Mouse (Mus musculus): Measurements from ENCODE around the gene 1700025C18Rik.

DNA sequence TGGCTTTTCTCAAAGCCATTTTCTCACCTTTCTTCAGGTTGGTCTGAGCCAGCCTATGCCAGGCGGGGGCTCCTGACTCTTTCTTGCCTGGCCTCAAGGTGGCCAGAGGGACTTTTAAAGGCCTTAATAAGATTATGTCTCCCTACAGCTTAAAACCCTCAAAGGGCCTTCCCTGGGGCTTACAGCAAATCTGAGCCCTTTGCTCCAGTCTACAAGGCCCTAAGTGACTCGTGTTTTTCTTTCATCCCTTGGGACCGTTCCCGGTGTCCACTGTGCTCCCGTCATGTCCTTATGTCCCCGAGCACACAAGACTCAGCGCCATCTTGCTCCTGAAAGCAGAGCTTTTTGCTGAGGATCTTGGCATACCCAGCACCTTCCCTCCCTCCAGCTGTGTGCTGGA, 9.3 kb downstream of the 1700025C18Rik start:
- no peak for TF ChIP-seq CTCF (IDR thresholded peaks at IDR 0.05)
- TF ChIP-seq POLR2A (IDR thresholded peaks at IDR 0.05; ENCODE audit: insufficient read depth, low read depth, low read length) = no peak
- TF ChIP-seq EP300 (IDR thresholded peaks at IDR 0.05; ENCODE audit: insufficient read depth, low read depth, low read length) = no peak
